Mouse (Mus musculus): ENCODE data around the gene Golga7b.

Gene Golga7b

DNA sequence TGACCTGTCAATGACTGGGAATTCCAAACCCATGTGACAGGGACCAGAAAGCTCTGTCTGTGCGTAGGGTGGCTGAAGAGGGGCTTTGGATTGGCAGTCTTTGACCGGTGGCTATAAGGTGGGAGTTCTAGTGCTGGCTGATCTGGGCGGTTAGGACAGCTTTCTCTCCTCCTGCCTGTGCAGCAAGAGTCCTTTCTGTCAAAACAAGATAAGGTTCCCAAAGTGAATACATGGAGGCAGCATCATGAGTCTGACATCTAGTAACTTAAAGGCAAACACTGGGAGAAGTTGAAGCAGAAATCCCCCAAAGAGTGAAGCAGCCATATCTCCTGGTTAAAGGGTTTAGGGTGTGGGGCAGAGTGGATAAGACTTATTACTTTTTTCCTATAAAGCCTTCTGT, at the start of gene Golga7b:
TSS of gene Golga7b (plus strand) at position 56 of the 400 bp plus-strand sequence.
- no peak for DNase-seq (ENCODE audit: low spot score)

- DNase-seq (ENCODE audit: low spot score) = no peak
Measured at GRCm38 (mm10) chr19:42198026-42198425, 49.3 kb upstream of the Golga7b start.

GRCm38 (mm10) chr19:42201696-42202381, 45.5 kb upstream of the Golga7b start, which contains the start of gene Sfrp5:
TSS of gene Sfrp5 (minus strand) at chr19:42202252.
- DNase-seq (ENCODE audit: low spot score) = peak; percentile 37

- DNase-seq (ENCODE audit: low spot score) = peak; percentile 16
Measured at GRCm38 (mm10) chr19:42202467-42202866, 44.9 kb upstream of the Golga7b start.

DNA sequence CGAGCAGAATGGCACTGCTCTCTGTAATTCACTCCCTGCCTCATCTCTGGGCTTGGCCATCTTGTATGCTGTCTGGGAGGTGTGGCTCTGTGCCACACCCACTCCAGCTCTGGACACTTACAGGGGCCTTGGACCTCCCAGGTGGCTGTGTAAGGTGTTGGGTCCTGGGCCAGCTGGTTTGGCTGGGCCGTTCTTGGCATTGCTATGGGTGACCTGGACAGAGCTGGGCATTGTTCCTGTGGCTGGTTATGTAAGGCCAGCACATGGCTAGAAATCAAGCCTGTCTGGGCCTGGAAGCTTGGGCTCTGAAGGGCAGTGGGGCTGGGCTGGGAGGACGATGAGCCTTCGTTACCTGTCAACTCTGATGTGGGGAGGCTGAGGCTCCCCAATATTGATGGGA, 43.1 kb upstream of the Golga7b start:
- DNase-seq (ENCODE audit: low spot score) = no peak

DNA sequence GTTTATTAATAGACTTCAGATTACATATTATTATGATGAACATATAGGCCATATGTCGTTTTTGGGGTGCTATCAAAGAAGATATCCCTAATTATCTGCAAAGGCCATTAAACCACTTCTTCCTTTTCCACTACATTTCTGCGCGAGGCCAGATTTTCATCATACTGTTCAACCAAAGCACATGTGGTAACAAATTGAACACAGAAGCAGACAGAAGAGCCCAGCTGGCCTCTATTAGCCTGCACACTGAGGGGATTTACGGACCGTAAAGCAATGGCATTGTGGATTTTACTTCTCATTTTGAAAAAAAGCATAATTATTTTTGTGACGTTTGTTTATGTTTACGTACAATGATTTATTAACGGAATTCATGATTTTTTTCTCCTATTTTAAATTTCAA, 42.2 kb upstream of the Golga7b start:
- peak; percentile 28 for DNase-seq (ENCODE audit: low spot score)

DNA sequence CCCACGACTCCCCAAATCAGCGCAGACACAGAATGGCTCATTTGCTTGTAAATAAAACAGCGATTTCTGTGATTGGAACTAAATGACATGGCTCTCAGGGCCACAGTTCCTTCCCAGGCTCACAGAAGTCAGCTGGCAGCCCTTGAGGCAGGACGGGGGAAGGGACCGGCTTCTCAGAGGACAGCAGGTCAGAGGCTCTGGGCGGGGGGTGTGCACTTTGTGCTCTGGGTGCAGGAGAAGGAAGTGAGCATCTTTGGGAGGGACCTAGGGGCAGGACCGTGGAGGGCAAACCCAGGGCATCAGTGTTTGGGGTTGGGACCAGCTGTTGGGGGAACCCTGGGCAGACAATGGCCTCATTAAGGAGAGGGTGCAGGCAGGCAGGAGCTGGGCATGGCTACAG, 37.9 kb upstream of the Golga7b start:
- DNase-seq (ENCODE audit: low spot score) = no peak

DNA sequence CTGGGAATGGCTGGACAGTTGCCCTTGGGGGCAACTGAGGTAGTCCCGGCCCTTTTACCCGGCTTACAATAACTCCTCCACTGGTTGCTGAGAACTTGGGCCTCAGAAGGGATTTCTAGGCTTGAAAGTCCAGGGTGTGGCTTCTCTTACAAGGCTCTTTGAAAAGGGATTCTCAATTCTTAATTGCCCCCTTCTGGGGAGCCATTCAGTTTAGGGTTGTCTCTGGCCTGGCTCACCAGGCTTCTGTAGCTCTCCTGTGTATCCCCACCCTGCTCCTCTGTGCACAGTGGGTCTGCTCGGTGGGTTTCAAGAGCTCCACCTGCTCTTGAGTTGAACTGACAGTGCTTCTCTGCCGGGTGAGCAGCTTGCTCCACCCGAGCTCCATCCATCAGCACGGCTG, 37.4 kb upstream of the Golga7b start:
- DNase-seq (ENCODE audit: low spot score) = no peak

GRCm38 (mm10) chr19:42211936-42212335, 35.4 kb upstream of the Golga7b start:
- DNase-seq (ENCODE audit: low spot score) = peak; percentile 35

DNA sequence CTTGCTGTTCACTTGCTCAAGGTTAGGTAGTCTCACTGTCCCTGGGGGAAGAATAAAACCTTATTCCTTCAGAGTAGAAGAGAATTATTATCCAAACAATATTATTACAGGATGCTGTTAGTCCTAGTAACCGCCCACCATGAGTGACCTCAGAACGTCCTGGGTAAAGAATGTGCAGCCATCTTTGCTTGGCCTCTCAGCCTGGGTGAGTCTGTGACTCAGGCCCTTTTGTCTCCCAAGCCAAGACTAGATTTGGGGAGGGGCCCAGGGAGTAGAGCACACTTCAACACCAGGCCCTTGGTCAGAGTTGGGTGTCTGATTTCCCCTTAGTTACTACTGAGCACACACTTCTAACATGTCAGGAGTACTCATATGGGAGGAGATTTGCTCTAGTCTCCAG, 32.8 kb upstream of the Golga7b start:
- DNase-seq (ENCODE audit: low spot score) = no peak

- no peak for DNase-seq (ENCODE audit: low spot score)
Measured at GRCm38 (mm10) chr19:42216699-42217373, 30.5 kb upstream of the Golga7b start.

DNA sequence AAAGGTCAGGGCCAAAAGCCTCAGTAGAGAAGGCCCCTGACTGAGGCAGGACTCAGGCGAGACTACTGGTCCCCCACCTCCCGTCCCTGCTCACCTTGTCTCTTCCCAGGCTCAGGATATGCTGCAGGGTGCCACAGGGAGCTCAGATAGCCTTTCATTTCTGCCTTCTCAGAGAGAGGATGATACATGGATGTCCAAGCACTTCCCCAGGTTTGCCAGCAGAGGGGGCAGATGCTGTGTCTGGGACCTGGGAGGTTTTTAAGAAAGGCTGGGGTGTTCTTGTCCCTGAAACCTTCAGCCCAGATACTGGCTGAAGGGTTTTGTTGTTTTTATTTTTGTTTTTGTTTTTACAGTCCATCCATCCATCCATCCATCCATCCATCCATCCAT, 30.0 kb upstream of the Golga7b start:
- peak; percentile 52 for DNase-seq (ENCODE audit: low spot score)

GRCm38 (mm10) chr19:42226451-42226850, 20.9 kb upstream of the Golga7b start:
- no peak for DNase-seq (ENCODE audit: low spot score)

DNA sequence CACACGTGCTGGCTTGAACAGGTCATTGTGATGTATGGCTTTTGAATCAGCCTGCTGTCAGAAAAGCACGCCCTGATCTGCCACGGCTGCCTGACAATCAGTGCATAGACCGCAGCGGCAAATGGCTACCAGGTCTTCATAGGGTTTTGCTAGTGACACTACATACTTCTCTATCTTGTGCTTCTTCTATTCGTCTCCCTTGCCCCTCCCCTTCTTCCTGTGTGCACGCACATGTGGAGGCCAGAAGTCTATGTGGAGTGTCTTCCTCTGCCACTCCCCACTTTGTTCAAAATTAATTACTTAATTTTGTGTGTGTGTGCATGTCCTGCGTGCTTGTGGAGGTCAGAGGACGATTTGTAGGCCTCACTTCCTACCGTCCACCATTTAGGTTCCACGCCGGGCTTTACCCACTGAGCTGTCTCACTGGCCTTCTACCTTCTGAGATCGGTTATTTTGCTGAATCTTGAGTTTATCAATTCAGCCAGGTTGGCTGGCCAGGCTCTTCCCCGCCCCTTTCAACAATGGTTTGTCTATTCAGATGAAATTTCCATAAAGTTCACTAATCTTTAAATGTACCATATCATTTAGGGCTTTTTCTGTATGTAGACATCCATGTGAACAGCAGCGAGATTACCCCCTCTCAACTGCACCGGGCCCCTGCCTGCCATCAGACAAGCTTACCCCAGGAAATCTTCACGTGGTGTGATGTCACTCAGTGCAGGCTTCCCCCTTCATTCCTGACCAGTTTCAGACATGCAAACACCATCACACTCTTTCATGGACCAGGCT, 17.7 kb upstream of the Golga7b start:
- no peak for DNase-seq (ENCODE audit: low spot score)

GRCm38 (mm10) chr19:42230288-42230568, 17.1 kb upstream of the Golga7b start:
- DNase-seq (ENCODE audit: low spot score) = no peak

- no peak for DNase-seq (ENCODE audit: low spot score)
Measured at GRCm38 (mm10) chr19:42230986-42231385, 16.4 kb upstream of the Golga7b start.

- no peak for DNase-seq (ENCODE audit: low spot score)
Measured at GRCm38 (mm10) chr19:42237602-42238340, 9.6 kb upstream of the Golga7b start.

GRCm38 (mm10) chr19:42238341-42238715, 9.0 kb upstream of the Golga7b start:
- no peak for DNase-seq (ENCODE audit: low spot score)

- no peak for DNase-seq (ENCODE audit: low spot score)
Measured at GRCm38 (mm10) chr19:42240881-42241280, 6.5 kb upstream of the Golga7b start.

- no peak for DNase-seq (ENCODE audit: low spot score)
Measured at GRCm38 (mm10) chr19:42243401-42243800, 4.0 kb upstream of the Golga7b start.

- DNase-seq (ENCODE audit: low spot score) = no peak
Measured at GRCm38 (mm10) chr19:42246626-42247025, 748 bp upstream of the Golga7b start.

Measured in embryo, embryonic 10 days (tissue).